Mouse (Mus musculus): ENCODE data around the gene Pik3r1. TPM values are rescaled to one million over a fixed set of nuclear protein-coding genes. Genes with fewer than 3 reads are reported as not detected.

Gene Pik3r1
- polyA plus RNA-seq, 1 experiment from 2014 or later, result 14.8 TPM

DNA sequence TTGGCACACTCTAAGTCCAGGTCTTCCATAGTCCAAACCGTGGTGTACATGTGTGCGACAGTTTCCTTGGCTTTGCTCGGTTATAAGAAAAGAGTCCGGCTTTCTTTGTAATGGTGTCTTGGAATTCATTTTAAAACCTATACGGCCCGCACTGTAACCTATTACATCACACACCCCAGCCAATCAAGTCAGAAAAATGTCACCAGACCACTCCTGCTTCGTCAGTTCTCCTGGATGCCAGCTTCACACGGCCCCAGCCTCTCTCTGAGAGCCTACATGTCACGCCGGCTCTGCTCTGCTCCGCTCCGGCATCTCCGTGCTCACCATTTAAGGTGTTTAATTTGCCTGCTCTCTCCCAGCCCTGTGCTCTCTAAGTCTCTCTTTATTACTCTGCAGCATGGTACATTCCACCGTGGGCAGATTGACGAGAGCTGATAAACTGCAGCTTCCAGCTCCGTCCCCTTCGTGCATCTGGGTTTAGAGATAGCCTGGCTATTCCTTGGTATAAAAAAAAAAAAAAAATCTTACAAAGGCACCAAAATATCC is 75.7 kb downstream of the Pik3r1 start:
- Histone ChIP-seq H3K36me3 (peaks cover 13% of the 10 kb centered on the region), H3K4me1 (replicated peaks) (peaks cover 39% of the 10 kb centered on the region), H3K4me2 (peak overlapping the region; percentile 68), H3K9ac (peak overlapping the region; percentile 56; the same call in 1 of the 2 replicates), H3K27ac (ENCODE audit: poor library complexity, severe bottlenecking) (peak overlapping the region; percentile 75), H3K27me3 (replicated peaks) (no peaks in the 10 kb centered on the region), H3K9me3 (replicated peaks) (no peaks in the 10 kb centered on the region), H3K4me3 (peak overlapping the region; percentile 44)
- 24% methylated on average over 17 of the region's 17 CpGs for WGBS
- peak; percentile 58 for ATAC-seq (ENCODE audit: insufficient number of reproducible peaks, low FRiP score)

DNA sequence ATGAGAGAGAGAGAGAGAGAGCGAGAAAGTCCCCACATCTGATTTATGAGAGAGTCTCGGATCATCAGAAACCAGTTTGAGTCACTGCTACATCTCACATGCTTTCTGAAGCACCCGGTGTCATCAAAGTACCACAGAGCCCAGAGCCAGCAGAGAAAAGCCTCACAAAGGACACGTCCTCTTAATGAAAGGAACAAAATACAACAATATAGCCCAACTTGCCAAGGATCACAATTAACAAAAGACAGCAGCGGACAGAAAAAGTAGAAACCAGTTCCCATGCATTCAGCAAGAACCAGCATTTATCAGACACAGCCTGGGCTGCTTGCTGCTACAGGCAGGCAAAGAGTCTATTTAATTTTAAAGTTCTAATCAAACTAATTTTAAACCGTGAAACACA is 76.3 kb downstream of the Pik3r1 start:
- Histone ChIP-seq H3K9ac (peak overlapping the region; percentile 27; the same call in 1 of the 2 replicates), H3K27ac (ENCODE audit: poor library complexity, severe bottlenecking) (no peak overlapping the region; the same call in 1 of the 2 replicates), H3K4me1 (replicated peaks) (peaks cover 39% of the 10 kb centered on the region)

DNA sequence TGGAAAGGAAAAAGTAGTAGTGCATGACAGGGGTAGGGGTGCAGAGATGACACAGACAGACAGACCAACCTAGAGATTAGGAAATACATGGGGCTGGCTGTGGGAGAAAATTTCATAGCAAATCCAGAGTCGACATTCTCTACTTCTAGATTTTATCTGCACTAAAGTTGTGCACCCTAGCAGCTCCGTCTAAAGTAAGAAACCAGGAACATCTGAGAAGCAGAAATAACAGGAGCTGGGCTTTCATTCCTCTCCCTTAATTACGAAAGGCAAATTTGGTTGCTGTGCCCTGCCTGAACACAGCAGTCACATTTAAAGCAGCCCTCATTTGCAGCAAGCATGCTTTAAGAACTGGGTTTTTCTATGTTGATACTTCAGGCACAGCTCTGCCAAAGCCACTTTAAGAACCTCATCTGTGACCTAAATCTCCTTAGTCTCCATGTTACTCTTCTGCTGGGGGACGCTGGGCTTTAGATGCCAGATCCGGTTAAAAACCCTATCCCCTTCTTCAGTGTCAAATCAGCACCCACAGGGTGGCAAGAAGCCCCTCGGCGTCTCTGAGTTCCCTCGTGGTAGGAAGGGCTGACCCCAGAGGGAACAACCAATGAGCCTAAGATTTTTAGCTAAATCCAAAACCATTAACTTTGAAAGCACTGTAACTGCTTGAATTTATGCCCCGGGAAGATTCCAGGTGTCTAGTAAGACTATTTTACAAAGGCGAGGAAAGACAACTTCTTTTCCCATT is 76.9 kb downstream of the Pik3r1 start:
- Histone ChIP-seq H3K27ac (ENCODE audit: poor library complexity, severe bottlenecking) (no peak overlapping the region), H3K4me3 (peak overlapping the region; percentile 13; the same call in 1 of the 2 replicates), H3K36me3 (peaks cover 25% of the 10 kb centered on the region), H3K9me3 (replicated peaks) (no peaks in the 10 kb centered on the region), H3K4me1 (replicated peaks) (peaks cover 39% of the 10 kb centered on the region), H3K27me3 (replicated peaks) (no peaks in the 10 kb centered on the region), H3K4me2 (peak overlapping the region; percentile 68), H3K9ac (0 out of 2 replicates have a peak overlapping the region, but pooled peaks have one; percentile 27)
- 59% methylated on average over 10 of the region's 10 CpGs for WGBS
- no peak for ATAC-seq (ENCODE audit: insufficient number of reproducible peaks, low FRiP score)

More for the DNA sequence above, 76.3 kb downstream of the Pik3r1 start:
- Histone ChIP-seq H3K9me3 (replicated peaks) (no peaks in the 10 kb centered on the region), H3K36me3 (peaks cover 19% of the 10 kb centered on the region), H3K4me3 (peak overlapping the region; percentile 13; the same call in 1 of the 2 replicates), H3K4me2 (peak overlapping the region; percentile 68), H3K27me3 (replicated peaks) (no peaks in the 10 kb centered on the region)
- ATAC-seq (ENCODE audit: insufficient number of reproducible peaks, low FRiP score), result no peak
- WGBS, result 68% methylated on average over 6 of the region's 6 CpGs

DNA sequence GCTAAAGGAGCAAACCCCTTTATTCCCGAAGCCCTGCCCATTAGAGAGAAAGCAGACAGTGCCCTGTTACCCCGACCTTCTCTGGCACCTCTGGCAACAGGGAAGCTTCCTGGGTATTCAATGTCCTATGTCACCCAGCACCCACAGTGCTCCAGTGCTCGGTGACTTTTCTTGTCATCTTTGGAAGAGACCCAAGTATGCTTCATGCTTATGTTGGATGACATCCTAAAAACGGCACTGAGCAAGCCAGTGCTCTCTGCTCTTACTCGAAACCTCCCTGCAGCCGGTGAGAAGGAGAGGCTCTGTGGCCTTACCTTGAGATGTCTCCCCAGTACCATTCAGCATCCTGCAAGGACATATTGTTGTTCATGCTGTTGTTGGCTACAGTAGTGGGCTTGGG is 77.8 kb downstream of the Pik3r1 start:
- H3K36me3 ChIP-seq, result peaks cover 34% of the 10 kb centered on the region
- no peaks in the 10 kb centered on the region for H3K27me3 ChIP-seq (replicated peaks)
- no peak overlapping the region for H3K9ac ChIP-seq
- WGBS, result 52% methylated on average over 6 of the region's 6 CpGs
- no peak overlapping the region for H3K4me3 ChIP-seq
- H3K27ac ChIP-seq (ENCODE audit: poor library complexity, severe bottlenecking), result no peak overlapping the region
- H3K4me2 ChIP-seq, result no peak overlapping the region
- ATAC-seq (ENCODE audit: insufficient number of reproducible peaks, low FRiP score), result no peak
- H3K9me3 ChIP-seq (replicated peaks), result no peaks in the 10 kb centered on the region
- peaks cover 37% of the 10 kb centered on the region for H3K4me1 ChIP-seq (replicated peaks)

DNA sequence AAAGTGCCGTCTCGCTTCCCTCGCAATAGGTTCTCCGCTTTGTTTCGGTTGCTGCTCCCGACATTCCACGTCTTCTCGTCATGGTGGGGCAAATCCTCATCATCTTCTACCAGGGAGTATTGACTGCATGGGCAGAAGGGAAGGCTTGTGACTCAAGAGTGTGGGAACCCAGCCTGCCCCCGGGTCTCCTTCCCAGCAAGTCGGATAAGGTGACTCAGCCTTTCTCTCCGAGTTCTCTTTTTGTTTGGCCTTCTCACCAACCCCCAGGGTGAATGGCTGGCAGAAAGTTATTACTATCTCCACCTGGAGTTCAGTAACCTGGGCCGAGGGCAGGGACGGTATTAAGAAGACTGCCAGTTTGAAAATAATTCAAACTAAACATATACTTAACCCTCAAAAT is 81.8 kb downstream of the Pik3r1 start:
- H3K9me3 ChIP-seq (replicated peaks), result no peaks in the 10 kb centered on the region
- H3K9ac ChIP-seq, result no peak overlapping the region
- H3K27me3 ChIP-seq (replicated peaks), result no peaks in the 10 kb centered on the region
- H3K27ac ChIP-seq (ENCODE audit: poor library complexity, severe bottlenecking), result no peak overlapping the region
- peaks cover 65% of the 10 kb centered on the region for H3K36me3 ChIP-seq
- 90% methylated on average over 13 of the region's 13 CpGs for WGBS
- no peak overlapping the region for H3K4me3 ChIP-seq
- H3K4me2 ChIP-seq, result no peak overlapping the region
- H3K4me1 ChIP-seq (replicated peaks), result peaks cover 11% of the 10 kb centered on the region
- no peak for ATAC-seq (ENCODE audit: insufficient number of reproducible peaks, low FRiP score)

DNA sequence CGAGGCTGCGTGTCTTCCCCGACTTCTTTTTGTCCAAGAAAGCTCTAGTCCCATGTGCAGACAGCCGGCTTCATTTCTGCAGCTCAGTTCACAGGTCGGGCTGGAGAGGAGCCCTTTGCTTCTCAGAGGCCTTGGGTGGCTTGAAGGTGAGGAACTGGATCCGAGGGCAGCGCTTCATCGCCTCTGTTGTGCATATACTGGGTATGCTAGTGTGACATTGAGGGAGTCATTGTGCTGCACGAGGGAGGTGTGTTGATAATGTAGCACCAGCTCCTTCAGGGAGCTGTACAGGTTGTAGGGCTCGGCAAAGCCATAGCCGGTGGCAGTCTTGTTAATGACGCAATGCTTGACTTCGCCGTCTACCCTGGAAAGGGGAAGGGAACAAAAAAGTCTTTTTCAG is 83.3 kb downstream of the Pik3r1 start:
- 92% methylated on average over 14 of the region's 14 CpGs for WGBS
- ATAC-seq (ENCODE audit: insufficient number of reproducible peaks, low FRiP score), result no peak
- Histone ChIP-seq H3K9ac (no peak overlapping the region), H3K27ac (ENCODE audit: poor library complexity, severe bottlenecking) (no peak overlapping the region), H3K27me3 (replicated peaks) (no peaks in the 10 kb centered on the region), H3K36me3 (peaks cover 65% of the 10 kb centered on the region), H3K4me2 (no peak overlapping the region), H3K4me1 (replicated peaks) (no peaks in the 10 kb centered on the region), H3K4me3 (no peak overlapping the region), H3K9me3 (replicated peaks) (no peaks in the 10 kb centered on the region)

DNA sequence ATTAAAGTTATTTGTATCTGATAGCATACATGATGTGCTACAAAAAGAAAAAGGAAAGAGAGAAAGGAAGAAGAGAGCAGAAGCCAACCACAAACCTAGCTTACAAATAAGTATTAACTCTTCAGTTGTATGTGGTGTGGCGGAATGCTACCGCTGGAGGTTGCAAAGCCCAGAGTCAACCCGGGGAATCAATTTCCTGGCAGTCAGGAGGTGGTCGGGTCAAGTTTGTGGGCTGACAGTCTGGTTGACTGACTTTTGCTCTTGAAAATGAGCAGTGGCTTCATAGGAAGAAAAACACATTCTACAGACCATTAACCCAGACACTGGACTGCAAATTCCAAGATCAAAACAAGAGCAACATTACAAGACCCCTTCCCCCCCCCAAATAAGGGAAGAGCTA is 85.6 kb downstream of the Pik3r1 start:
- no peaks in the 10 kb centered on the region for H3K9me3 ChIP-seq (replicated peaks)
- ATAC-seq (ENCODE audit: insufficient number of reproducible peaks, low FRiP score), result no peak
- peaks cover 53% of the 10 kb centered on the region for H3K36me3 ChIP-seq
- no peak overlapping the region for H3K4me3 ChIP-seq
- H3K4me1 ChIP-seq (replicated peaks), result no peaks in the 10 kb centered on the region
- 83% methylated on average over 4 of the region's 4 CpGs for WGBS
- H3K9ac ChIP-seq, result no peak overlapping the region
- no peaks in the 10 kb centered on the region for H3K27me3 ChIP-seq (replicated peaks)
- H3K27ac ChIP-seq (ENCODE audit: poor library complexity, severe bottlenecking), result no peak overlapping the region
- H3K4me2 ChIP-seq, result no peak overlapping the region

DNA sequence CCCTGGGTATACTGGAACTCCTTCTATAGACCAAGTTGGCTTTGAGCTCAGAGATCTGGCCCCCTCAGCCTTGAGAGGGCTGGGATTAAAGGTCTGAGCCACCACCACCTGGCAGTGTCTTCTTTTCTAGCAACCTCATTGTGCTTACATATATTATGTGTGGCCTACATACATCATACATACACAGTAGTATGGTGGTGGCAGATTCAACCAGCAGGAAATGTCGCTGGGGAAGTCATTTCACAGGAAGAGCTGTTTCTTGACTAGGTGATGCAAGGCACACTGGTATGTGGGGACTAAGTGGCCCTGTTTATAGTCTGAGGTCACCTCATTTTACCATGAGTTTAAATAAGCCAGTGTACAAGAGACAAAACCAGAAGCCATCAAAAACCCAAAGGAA is 87.9 kb downstream of the Pik3r1 start:
- Histone ChIP-seq H3K4me3 (no peak overlapping the region), H3K36me3 (peaks cover 31% of the 10 kb centered on the region), H3K9ac (no peak overlapping the region), H3K9me3 (replicated peaks) (no peaks in the 10 kb centered on the region), H3K4me1 (replicated peaks) (no peaks in the 10 kb centered on the region), H3K4me2 (no peak overlapping the region), H3K27ac (ENCODE audit: poor library complexity, severe bottlenecking) (no peak overlapping the region), H3K27me3 (replicated peaks) (no peaks in the 10 kb centered on the region)
- WGBS, result 72% methylated on average over 1 of the region's 1 CpGs
- no peak for ATAC-seq (ENCODE audit: insufficient number of reproducible peaks, low FRiP score)

DNA sequence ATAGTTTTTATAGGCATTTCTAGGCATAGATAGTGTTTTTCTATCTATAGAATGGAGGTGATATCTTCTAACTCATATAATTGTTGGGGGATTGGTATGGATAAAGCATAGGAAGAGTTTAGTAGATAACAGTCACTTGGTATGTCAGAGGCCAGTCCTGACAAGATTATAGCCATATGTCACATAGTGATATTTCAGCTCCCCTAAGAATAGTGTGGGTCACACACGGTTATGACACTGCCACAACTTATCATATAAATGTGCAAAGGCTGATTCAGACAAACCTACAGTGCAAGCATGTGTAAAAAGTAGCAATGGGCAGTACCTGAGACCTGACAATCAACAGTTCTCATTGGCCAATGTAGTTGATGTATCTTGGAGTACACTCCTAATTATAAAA is 89.0 kb downstream of the Pik3r1 start:
- Histone ChIP-seq H3K9me3 (replicated peaks) (no peaks in the 10 kb centered on the region), H3K36me3 (peaks cover 20% of the 10 kb centered on the region), H3K4me3 (no peak overlapping the region), H3K27ac (ENCODE audit: poor library complexity, severe bottlenecking) (no peak overlapping the region), H3K4me2 (no peak overlapping the region), H3K4me1 (replicated peaks) (no peaks in the 10 kb centered on the region), H3K27me3 (replicated peaks) (no peaks in the 10 kb centered on the region), H3K9ac (no peak overlapping the region)
- no peak for ATAC-seq (ENCODE audit: insufficient number of reproducible peaks, low FRiP score)
- WGBS, result 76% methylated on average over 1 of the region's 1 CpGs

DNA sequence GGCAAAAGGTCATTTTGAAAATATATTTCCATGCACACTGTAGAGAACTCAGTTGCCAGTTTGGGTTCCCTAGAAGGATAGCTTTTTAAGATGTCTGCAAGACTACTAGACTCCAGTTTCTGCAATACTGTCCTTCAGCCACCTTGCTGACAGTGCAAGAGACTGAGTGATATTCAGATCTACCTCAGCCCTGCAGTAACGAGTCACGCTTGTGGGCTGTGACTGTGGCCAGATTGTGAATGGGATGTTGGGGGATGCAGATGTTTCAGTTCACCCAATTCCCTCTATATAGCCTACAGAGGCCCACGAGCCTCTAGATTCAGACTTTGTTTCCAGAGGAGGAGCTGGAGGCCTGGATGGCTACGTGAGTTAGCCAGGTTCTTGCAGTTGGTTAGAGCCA is 90.0 kb downstream of the Pik3r1 start:
- Histone ChIP-seq H3K4me3 (no peak overlapping the region), H3K27me3 (replicated peaks) (no peaks in the 10 kb centered on the region), H3K36me3 (peaks cover 16% of the 10 kb centered on the region), H3K4me1 (replicated peaks) (no peaks in the 10 kb centered on the region), H3K9ac (no peak overlapping the region), H3K27ac (ENCODE audit: poor library complexity, severe bottlenecking) (no peak overlapping the region), H3K4me2 (no peak overlapping the region), H3K9me3 (replicated peaks) (no peaks in the 10 kb centered on the region)
- ATAC-seq (ENCODE audit: insufficient number of reproducible peaks, low FRiP score), result no peak
- whole genome bisulfite sequencing, result 78% methylated on average over 4 of the region's 4 CpGs

DNA sequence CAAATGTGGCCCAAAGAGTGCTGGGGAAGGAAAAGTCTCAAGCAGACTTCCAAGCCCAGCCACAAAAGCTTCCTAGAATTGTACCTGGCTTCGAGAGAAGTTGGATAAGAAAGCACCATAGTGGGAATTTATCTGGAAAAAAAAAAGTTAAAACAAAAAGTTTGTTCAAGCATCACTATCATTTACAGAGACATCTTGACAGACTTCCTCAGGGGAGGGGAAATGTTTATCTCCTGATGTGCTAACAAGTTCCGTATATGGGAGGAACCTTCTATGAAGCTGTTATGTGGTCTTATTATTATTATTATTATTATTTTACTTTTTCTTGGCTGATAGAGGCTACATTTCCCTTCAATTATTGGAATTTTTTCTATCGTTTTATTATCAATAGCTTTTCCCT is 94.1 kb downstream of the Pik3r1 start:
- Histone ChIP-seq H3K27ac (ENCODE audit: poor library complexity, severe bottlenecking) (no peak overlapping the region), H3K4me3 (no peak overlapping the region), H3K27me3 (replicated peaks) (no peaks in the 10 kb centered on the region), H3K4me1 (replicated peaks) (no peaks in the 10 kb centered on the region), H3K36me3 (no peaks in the 10 kb centered on the region), H3K9ac (no peak overlapping the region), H3K4me2 (no peak overlapping the region), H3K9me3 (replicated peaks) (no peaks in the 10 kb centered on the region)
- ATAC-seq (ENCODE audit: insufficient number of reproducible peaks, low FRiP score), result no peak
- 58% methylated on average over 3 of the region's 3 CpGs for WGBS

All from heart, embryonic 12.5 days (tissue).